8 mouse cellular contexts compared by ENCODE assay signal in the genomic region with DNA sequence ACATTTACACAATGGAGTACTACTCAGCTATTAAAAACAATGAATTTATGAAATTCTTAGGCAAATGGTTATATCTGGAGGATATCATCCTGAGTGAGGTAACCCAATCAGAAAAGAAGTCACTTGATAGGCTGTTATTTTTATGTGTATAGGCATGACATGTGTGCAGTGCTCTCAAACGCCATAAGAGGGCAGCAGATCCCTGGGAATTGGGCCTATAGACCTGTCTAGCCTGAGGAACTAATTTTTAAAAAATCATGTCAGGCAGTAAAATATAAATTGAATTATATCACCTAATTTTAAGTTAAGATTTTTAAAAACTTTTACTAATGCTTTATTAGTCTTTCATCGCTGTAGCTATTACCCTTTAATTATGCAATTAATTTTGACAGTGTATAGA. TPM values are rescaled to one million over a fixed set of nuclear protein-coding genes. Genes with fewer than 3 reads are reported as not detected.
A peak's percentile ranks its signal among the peaks of the same experiment; 100 is the strongest.
DNase-seq lines count a peak whose midpoint lies in the region; ATAC-seq and TF ChIP-seq lines count a peak whose summit lies in the region.
"Not testable (repeated sequence)": the region's sequence is repeated elsewhere in the genome, so short reads cannot be mapped to it uniquely, and the experiment has no call there.

No protein-coding gene starts in this region.

- H3K4me3 ChIP-seq in E14TG2a.4 (replicated peaks; ENCODE audit: low read length); embryonic facial prominence, embryonic 11.5 days (ENCODE audit: low read depth, low read length); hindbrain, embryonic 10.5 days; layer of hippocampus, adult 2 months: not testable (repeated sequence)

- DNase-seq in adrenal gland, postnatal 25 days = peak; percentile 62
- peak; percentile 70 for DNase-seq in embryonic facial prominence, embryonic 11.5 days (ENCODE audit: low spot score)
- peak; percentile 57 for DNase-seq in hindbrain, embryonic 10.5 days (ENCODE audit: low spot score)
- peak; percentile 13 to 39 for DNase-seq in layer of hippocampus, adult 2 months (ENCODE audit: low spot score in 2 of 2)
- DNase-seq in lung, postnatal 10 days = peak; percentile 71
- peak; percentile 75 for DNase-seq in retina, embryonic 14.5 days (ENCODE audit: low spot score)
- DNase-seq in thymus, postnatal 10 days (ENCODE audit: low spot score in 2 of 2) = peak; percentile 34 to 69

- 39% methylated on average over 2 of the region's 2 CpGs for WGBS in embryonic facial prominence, embryonic 11.5 days
- WGBS in hindbrain, embryonic 10.5 days = 43% methylated on average over 2 of the region's 2 CpGs

- H3K9me3 ChIP-seq in E14TG2a.4 (ENCODE audit: low read length); embryonic facial prominence, embryonic 11.5 days (replicated peaks; ENCODE audit: control insufficient read depth, low read length); hindbrain, embryonic 10.5 days: not testable (repeated sequence)

- peaks cover 16% of the 10 kb centered on the region for H3K4me1 ChIP-seq in E14TG2a.4 (replicated peaks; ENCODE audit: low read depth, low read length)
- not testable (repeated sequence) for H3K4me1 ChIP-seq in embryonic facial prominence, embryonic 11.5 days (ENCODE audit: control insufficient read depth, insufficient read depth, low read length); hindbrain, embryonic 10.5 days (replicated peaks)

- TF ChIP-seq CTCF in E14TG2a.4 (conservative IDR thresholded peaks at IDR 0.05; ENCODE audit: low read length) = peak; percentile 84
- peak; percentile 77 for TF ChIP-seq CTCF in layer of hippocampus, adult 2 months (conservative IDR thresholded peaks at IDR 0.05)

- not testable (repeated sequence) for H3K9ac ChIP-seq in embryonic facial prominence, embryonic 11.5 days (replicated peaks; ENCODE audit: low read length)

- H3K36me3 ChIP-seq in E14TG2a.4 (ENCODE audit: insufficient read depth, low read length); embryonic facial prominence, embryonic 11.5 days (replicated peaks; ENCODE audit: control insufficient read depth, insufficient read depth, low read depth, low read length); hindbrain, embryonic 10.5 days: not testable (repeated sequence)

- not testable (repeated sequence) for H3K27ac ChIP-seq in embryonic facial prominence, embryonic 11.5 days (replicated peaks; ENCODE audit: low read depth, low read length); hindbrain, embryonic 10.5 days; layer of hippocampus, adult 2 months

- H3K27me3 ChIP-seq in E14TG2a.4 (ENCODE audit: insufficient read depth, low read length); embryonic facial prominence, embryonic 11.5 days (ENCODE audit: control insufficient read depth, insufficient read depth, low read length); hindbrain, embryonic 10.5 days (ENCODE audit: insufficient read depth, poor library complexity, severe bottlenecking): not testable (repeated sequence)

- ATAC-seq in embryonic facial prominence, embryonic 11.5 days (replicated peaks; ENCODE audit: insufficient number of reproducible peaks, low FRiP score, low TSS enrichment, low read depth) = not testable (repeated sequence)

- not testable (repeated sequence) for H3K4me2 ChIP-seq in embryonic facial prominence, embryonic 11.5 days (ENCODE audit: low read depth, low read length)

RNA-seq across cellular contexts. Expression of gene Dpy30, which starts 4.4 kb away (rescaled TPM):
- 95.9 and 99.6 TPM in 2 replicates for total RNA-seq in adrenal gland, postnatal 25 days (2021)
- 276 and 302 TPM in 2 replicates for polyA plus RNA-seq in embryonic facial prominence, embryonic 11.5 days (2014; fragmentation: Nextera tagmentation; extraction: Ambion mirVana)
- 266 and 284 TPM in 2 replicates for polyA plus RNA-seq in hindbrain, embryonic 10.5 days (2016; fragmentation: Nextera tagmentation; extraction: Ambion mirVana)
- 10 to 100 TPM; 49.0 to 53.1 TPM for total RNA-seq in layer of hippocampus, adult 2 months (2021)

RNA-seq across cellular contexts. Expression of gene Spast, which starts 10.6 kb away (rescaled TPM):
- total RNA-seq in adrenal gland, postnatal 25 days (2021) = 29.4 and 33.1 TPM in 2 replicates
- polyA plus RNA-seq in embryonic facial prominence, embryonic 11.5 days (2014; fragmentation: Nextera tagmentation; extraction: Ambion mirVana) = 34.1 and 41.3 TPM in 2 replicates
- polyA plus RNA-seq in hindbrain, embryonic 10.5 days (2016; fragmentation: Nextera tagmentation; extraction: Ambion mirVana) = 16.4 and 16.8 TPM in 2 replicates
- total RNA-seq in layer of hippocampus, adult 2 months (2021) = 10 to 100 TPM; 50.0 to 50.5 TPM

RNA-seq across cellular contexts. Expression of gene Memo1, which starts 32.8 kb away (rescaled TPM):
- 111 and 128 TPM in 2 replicates for total RNA-seq in adrenal gland, postnatal 25 days (2021)
- polyA plus RNA-seq in embryonic facial prominence, embryonic 11.5 days (2014; fragmentation: Nextera tagmentation; extraction: Ambion mirVana) = 85.4 and 88.7 TPM in 2 replicates
- 76.8 and 86.9 TPM in 2 replicates for polyA plus RNA-seq in hindbrain, embryonic 10.5 days (2016; fragmentation: Nextera tagmentation; extraction: Ambion mirVana)
- 10 to 100 TPM; 50.5 to 52.3 TPM for total RNA-seq in layer of hippocampus, adult 2 months (2021)
